Mouse (Mus musculus) MN1 (cell line): ENCODE measurements at regions not wholly inside any gene's neighbourhood (a gene's known extent, or its start where the extent isn't known, plus 50 kb on each side); places are given as distances from the start of the nearest gene placed in this dataset.

Experiments used
- DNase-seq: peaks from one replicate; pipeline ENCODE4 v3.0.0-alpha.2; 2016; ENCODE audit warnings: low spot score

DNA sequence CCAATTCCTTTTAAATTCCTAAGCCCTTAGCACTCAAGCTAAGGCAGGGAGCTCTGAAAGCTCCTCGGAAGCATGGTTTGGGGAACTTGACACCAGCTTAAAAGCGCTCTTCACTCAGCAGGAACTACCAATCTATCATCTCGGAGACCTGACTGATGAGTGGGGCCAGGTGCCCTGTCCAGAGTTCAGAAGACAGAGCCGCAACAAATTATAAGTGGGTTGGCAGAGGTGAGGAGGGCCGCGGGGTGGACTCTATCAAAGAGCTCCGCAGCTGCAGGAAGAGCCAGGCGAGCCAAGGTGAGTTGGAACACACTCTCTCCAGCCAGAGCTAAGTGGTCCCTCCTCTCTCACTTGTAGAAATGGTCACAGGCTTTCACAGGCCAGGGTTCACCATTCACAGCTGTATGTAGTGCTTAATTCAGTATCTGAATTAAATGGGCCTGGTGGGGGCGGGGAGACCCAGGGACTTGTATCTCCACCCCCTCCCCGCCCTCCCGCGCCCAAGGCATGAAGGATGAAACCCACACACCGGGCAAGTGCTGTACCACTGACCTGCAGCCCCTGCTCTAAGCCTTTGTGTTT, 180.8 kb downstream of the Stim2 start:
- DNase-seq = no peak

DNA sequence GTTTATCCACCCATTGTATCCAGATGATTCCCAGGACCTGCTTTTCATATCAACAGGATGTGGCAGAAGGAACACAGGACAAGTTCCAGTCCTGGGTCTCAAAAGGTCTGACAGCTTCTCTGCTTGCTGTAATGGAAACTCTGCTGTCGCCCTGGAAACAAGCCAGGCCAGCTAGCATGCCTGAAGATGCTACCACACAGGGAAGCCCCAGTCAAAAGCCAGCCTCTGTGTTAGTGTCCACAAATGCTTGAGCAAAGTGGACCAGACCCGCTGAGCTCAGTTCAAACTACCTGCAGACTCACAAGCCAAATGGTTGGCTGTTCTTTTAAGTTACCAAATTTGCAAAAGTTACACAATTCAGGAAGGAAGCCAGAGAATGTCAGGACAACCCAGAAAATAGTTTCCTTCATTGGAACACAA, 181.9 kb downstream of the Stim2 start:
- no peak for DNase-seq

DNA sequence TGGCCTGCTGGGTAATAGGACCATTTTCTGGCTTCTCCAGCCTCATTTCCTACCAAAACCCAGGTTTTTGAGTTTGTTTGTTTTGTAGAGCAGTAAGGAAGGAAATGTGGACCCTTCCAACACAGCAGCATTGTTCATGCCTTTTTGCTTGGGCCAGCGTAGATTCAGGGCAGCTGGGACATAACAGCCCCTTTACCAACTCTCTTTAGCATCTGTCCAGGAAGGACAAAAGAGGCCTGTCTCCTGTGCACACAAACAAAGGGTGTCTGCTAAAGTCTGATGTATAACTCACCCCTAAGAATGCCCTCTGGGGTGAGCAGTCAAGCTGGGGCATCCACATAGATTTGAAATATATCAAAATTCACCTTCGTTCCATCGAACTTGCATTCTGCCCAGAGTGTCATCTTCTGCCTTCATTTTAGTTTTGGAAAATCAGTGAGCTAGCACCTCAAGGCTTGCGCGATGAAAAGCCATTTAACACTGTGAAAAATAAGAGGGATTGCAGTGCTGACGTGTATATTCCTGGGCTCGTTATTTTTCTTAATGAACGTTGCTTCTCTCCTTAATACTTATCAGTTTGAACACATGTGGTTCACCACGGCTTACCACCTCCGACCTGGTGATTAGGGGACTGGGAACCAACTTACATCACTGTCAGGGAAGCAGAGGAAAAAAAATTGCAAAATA, 182.5 kb downstream of the Stim2 start:
- no peak for DNase-seq

DNA sequence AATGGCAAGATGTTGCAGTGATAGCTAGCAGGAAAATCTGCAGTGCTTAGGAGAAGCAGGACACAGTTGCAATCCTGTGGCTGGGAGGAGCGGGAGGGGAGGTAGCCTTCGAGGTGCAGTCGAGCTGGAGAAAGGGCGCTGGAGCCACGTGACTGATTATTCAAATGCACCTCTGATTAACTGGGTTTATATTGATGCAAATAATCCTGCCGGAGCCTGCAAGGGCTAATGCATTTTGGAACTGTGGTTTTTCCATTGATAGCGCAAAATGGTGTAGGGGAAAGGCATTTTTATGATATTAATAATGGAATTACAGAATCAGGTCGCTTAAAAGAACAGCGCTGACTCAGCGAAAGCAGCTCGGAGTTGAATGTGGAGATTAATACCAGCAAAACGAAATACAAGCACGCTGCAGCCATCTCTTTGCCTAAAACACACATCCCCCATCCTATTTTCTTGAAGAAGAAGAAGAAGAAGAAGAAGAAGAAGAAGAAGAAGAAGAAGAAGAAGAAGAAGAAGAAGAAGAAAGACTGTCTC, 183.1 kb downstream of the Stim2 start:
- no peak for DNase-seq

DNA sequence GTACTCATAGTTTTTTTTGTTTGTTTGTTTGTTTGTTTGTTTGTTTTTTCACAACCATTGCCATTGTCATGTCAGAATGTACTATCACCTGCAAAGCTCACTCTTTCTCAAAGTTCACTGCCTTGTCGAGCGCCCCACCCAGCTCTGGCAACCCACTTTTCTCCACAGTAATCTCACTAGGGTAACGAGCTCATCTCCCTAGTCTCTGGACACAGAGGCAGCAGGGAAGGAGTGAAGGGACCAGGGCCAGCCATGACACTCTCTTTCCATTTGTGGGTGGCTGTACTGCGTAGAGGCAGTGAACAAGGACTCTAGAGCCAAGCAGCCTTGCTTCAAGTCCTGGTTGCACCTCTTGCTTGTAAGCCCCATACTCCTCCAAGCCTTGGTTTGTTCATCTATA, 184.5 kb downstream of the Stim2 start:
- no peak for DNase-seq

GRCm38 (mm10) chr5:54185662-54186061, 187.4 kb downstream of the Stim2 start:
- no peak for DNase-seq

DNA sequence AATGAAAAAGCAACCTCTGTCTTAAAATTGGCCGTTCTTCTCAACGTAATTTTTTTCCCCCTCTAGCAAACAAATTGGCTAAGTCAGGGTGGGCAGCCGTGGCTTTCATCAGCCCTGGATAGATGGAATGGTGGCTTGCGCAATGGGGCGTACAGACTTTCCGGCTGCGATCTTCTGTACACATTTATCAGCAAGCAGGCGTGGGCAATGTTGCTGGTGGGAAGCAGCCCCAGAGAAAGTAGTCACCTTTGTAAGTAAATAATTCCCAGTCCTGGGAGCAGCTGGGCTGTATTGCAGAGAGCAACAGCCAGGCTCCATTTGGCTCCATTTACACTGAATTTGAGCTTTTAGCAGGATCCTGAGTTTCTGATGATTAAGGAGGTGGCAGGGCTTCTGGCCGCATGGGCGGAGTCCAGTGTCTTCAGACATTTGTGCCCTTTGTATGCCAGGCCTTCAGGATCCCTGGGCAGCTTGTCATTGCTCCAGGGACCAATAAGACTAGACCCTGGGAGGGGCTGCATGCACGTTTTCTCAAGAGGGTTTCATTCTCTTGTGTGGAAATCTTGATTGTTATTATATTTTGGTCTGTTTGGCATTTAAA, 187.9 kb downstream of the Stim2 start:
- no peak for DNase-seq

- no peak for DNase-seq
Observed at GRCm38 (mm10) chr5:54191688-54192087, 193.4 kb downstream of the Stim2 start.

DNA sequence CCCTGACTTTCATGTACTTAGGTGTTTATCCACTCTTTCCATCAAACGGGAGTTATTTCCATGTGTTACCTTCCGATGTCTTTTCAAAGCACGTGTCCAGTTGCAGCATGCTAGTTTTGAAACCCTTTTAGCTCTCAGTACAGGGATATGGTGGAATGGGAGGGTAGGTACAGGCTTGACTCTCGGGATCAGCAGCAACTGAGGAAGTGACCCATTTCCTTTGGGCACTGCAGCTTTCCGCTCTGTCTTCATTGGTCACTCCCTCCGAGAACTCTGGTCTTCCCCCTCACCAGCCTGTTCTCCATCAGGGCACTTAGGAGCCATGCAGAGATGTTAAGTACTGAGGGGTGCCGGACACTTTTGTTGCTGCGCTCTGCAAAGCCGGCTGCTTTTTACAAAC, 196.5 kb downstream of the Stim2 start:
- DNase-seq = no peak

GRCm38 (mm10) chr5:54200032-54200431, 201.7 kb downstream of the Stim2 start:
- DNase-seq = no peak

GRCm38 (mm10) chr5:54200587-54200986, 202.3 kb downstream of the Stim2 start:
- DNase-seq = no peak

GRCm38 (mm10) chr5:54211457-54211856, 213.2 kb downstream of the Stim2 start:
- DNase-seq = no peak

DNA sequence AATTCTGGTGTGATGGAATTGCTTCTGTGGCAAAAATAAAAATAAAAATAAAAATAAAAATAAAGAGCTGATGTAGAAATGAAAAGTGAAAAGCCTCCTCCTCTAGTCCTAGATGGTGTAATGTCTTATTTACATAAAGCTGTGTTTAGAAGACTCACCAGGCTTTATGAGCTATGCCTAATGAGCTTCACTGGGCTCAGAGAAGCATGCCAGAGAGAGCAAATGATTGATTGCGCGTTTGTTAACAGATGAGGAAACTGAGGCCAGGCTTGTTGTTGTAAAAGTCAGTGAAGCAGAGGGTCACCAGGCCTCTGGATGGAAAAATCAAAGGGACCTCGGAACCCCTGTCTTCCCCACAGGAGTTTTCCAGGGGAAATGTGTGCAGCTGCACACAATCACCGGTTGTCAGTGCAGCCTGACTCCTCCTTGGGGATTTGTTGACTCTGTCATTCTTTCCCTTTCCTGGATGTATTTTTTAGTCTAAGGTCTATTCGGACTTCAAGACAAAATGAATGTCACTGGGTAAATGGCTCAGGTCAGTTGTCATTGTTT, 213.8 kb downstream of the Stim2 start:
- DNase-seq = no peak

DNA sequence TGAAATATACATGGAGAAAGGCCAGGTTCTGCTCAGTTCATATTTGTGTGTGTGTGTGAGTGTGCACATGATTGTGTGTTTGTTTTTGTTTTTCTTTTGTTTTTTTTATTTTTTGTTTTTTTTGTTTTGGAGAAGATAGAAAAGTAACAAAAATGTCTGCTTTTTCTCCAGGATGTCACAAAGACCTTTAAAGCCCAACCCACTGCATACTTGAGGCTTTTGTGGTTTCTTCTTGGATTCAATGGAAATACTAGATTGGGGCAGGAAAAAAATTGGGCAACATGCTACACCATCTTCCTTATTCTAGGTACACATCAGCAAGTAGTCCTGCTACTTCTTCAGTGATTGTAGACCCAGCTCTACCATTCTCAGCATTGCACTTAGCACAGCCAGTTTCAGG, 226.7 kb downstream of the Stim2 start:
- no peak for DNase-seq

DNA sequence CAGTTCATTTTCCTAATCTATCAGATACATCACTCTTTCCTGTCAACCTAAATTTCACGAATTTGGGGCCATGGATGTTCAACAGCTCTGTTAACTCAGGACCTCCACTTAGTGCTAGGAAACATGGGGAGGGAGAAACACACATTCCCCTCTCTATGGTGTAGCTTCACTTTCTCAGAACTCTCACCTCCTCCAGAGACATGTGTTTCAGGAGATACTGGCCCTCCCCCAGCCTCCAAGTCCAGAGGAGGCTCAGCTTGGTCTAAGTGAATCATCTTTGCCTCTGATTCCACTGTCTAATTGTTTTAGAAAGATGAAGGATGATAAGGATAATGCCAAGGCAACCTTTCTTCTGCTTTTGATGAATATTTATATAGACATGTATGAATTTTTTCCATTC, 236.3 kb downstream of the Stim2 start:
- no peak for DNase-seq

DNA sequence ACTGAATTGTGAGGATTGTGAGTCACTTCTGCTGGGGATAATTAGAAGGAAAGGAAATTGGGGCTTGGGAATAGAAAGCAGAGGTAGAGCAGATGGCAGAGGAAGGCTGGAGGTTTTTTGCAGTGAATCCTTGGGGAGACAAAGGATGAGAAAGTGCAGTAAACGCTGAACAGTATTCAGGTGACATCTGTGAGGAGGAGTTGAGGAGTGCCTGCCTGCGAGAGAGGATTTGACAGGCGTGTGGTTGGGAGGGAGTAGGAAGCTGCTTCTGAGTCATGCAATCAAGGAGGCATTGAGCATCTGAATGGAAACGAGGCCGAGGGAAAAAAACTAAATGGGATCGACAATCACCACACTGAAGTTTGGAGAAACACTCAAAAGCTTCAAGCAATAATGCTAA, 236.9 kb downstream of the Stim2 start:
- no peak for DNase-seq

DNA sequence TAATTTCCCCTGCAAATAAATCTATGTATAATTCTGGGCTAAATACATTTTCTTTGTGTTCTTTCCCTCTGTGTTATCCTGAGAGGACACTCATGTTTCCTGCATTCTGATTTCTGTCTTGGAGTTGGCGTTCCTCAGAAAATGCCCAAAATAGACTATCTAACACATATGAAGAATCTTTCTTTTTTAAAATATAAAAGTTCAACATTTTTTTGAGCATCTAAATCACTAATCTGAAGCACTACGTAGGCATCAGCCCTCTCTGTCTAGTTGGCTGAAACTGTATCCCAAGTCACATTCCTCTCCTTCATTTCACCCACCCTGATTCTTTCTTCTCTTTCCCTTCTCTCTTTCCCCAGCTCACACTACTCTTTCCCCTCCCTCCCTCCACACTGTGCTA, 238.9 kb downstream of the Stim2 start:
- no peak for DNase-seq

- no peak for DNase-seq
Observed at GRCm38 (mm10) chr5:54238646-54239167, 240.4 kb downstream of the Stim2 start.

DNA sequence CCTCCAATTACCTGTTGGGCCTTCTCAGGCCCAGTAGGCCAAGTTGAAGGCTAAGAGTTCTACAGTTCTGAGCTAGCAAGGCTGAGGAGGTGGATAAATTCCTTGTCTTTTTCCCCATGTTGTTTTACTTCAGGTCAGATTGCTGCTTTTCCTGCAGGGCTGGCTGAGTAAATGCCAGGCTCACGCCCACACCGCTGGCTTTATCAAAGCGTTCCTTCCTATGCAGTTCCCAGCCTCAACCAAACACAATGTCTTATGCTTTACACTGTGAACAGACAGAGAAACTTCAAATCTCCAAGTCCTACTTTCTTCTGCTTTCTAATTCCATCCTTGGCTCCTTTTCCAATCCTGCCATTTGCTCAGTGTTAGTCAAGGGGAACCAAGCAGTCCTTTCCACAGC, 241.3 kb downstream of the Stim2 start:
- no peak for DNase-seq

DNA sequence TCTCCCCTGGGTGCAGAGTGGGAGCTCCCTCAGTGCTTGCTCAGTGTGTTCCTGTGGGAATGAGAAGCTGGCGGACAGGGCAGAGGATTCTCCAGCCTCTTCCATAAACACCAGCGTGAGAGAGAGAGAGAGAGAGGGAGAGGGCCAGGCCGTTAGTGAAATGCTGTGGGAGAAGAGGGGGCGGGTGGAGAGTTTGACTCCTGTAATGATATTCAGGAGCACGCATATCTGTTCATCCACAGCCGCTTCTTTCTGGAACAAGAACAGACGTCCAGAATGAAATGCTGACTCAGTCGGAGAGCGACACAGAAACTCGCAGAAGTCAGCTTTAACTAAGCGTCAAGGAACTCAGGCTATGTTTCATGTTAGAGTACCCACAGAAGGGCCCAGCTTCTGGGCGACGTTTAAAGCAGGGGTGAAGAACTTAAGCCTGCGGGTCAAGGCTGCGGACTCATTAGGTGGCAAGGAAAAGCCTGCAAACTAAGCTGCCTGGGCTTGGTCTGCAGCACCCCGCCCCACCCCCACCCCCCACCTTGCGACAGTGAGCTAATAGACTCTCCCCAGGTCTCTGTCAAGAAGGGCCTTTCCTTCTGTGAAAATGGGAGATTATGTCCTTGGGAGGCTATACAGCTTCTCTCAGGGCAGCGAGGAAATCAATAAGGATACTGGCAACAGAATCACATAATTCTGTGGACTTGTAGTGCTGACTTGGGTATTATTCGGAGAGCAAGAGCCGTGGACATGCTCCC, 243.0 kb downstream of the Stim2 start:
- no peak for DNase-seq

DNA sequence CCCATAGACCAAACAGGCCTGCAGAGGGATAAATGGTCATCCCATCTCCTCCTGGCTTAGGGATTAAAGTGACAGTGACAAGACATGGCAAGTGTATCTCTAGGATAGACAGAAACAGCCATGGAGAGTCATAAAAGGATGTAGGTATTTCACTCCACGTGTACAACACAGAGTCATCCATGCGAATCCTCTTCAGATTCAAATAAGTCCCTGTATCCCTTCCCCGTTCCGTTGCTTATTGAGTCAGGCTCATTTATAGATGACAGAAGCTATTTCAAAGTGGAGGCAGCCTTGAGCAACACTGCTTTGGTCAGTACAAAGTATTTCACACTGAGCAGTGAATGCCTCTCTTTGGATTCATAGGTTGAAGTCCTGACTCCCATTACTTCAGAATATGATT, 243.8 kb downstream of the Stim2 start:
- no peak for DNase-seq

GRCm38 (mm10) chr5:54252038-54252437, 253.7 kb downstream of the Stim2 start:
- DNase-seq = no peak
